In genomic region chrX:159159727-159160126, GRCm38 (mm10) we compare ENCODE assay signal across 22 mouse cellular contexts. TPM values are rescaled to one million over a fixed set of nuclear protein-coding genes. Genes with fewer than 3 reads are reported as not detected.
DNase-seq lines count a peak whose midpoint lies in the region; ATAC-seq and TF ChIP-seq lines count a peak whose summit lies in the region.
"Had no signal": no experiment of that assay in that cellular context is flagged by ENCODE, and none has a peak within 500 bp of the region (broad histone marks: within the 10 kb centered on the region; RNA-seq: fewer than 3 reads in every experiment).

No protein-coding gene starts in this region.

- no peaks in the 10 kb centered on the region for H3K36me3 ChIP-seq in forebrain, embryonic 13.5 days (ENCODE audit: poor library complexity, severe bottlenecking)
- H3K36me3 ChIP-seq: embryonic facial prominence, embryonic 10.5 days; embryonic facial prominence, embryonic 12.5 days had no signal

- H3K9ac ChIP-seq in forebrain, embryonic 13.5 days: no peak overlapping the region
- H3K9ac ChIP-seq: embryonic facial prominence, embryonic 12.5 days had no signal

- H3K4me3 ChIP-seq in lung, adult 2 months (replicated peaks; ENCODE audit: extremely low read depth, low read depth, low read length): no peak overlapping the region
- H3K4me3 ChIP-seq in forebrain, embryonic 13.5 days: no peak overlapping the region
- H3K4me3 ChIP-seq: embryonic facial prominence, embryonic 10.5 days; embryonic facial prominence, embryonic 12.5 days had no signal

- TF ChIP-seq POLR2A in lung, adult 2 months (IDR thresholded peaks at IDR 0.05; ENCODE audit: borderline replicate concordance, extremely low read depth, low read depth, low read length): no peak

- peak; percentile 30 for DNase-seq in CD4-positive helper T cell, adult 2 months (ENCODE audit: low read depth, low spot score)
- peak; percentile 22 for DNase-seq in induced T-regulatory cell, adult 2 months (ENCODE audit: low read depth)
- peak; percentile 40 for DNase-seq in naive thymus-derived CD4-positive, alpha-beta T cell, adult 2 months (ENCODE audit: low read depth)
- DNase-seq in urinary bladder, postnatal 10 days (ENCODE audit: low spot score): no peak
- no peak for DNase-seq in lung, adult 2 months
- no peak for DNase-seq in kidney, adult 18-20 months
- DNase-seq: adrenal gland, adult 2 months; adrenal gland, postnatal 10 days; adrenal gland, postnatal 25 days; B cell, adult 2 months; cerebellum, adult 11 months; cerebellum, adult 18-20 months; cerebellum, adult 9-10 months; cerebellum, postnatal 10 days; cerebellum, postnatal 25 days had no signal

- ATAC-seq in CD4-positive, CD25-positive, alpha-beta regulatory T cell, adult 4 months: peak; percentile 97
- ATAC-seq in forebrain, embryonic 13.5 days: no peak
- ATAC-seq: forebrain, embryonic 14.5 days; forebrain, embryonic 16.5 days; Patski had no signal

- H3K9me3 ChIP-seq in forebrain, embryonic 13.5 days (replicated peaks): no peaks in the 10 kb centered on the region
- H3K9me3 ChIP-seq: embryonic facial prominence, embryonic 10.5 days; embryonic facial prominence, embryonic 12.5 days had no signal

- TF ChIP-seq CTCF in lung, adult 2 months (IDR thresholded peaks at IDR 0.05; ENCODE audit: insufficient read depth, low read length): no peak

- no peak overlapping the region for H3K27ac ChIP-seq in forebrain, embryonic 13.5 days
- H3K27ac ChIP-seq: embryonic facial prominence, embryonic 10.5 days; embryonic facial prominence, embryonic 12.5 days had no signal

- peaks cover 3% of the 10 kb centered on the region; the same call in 1 of the 2 replicates for H3K4me1 ChIP-seq in lung, adult 2 months (ENCODE audit: control insufficient read depth, insufficient read depth, low read length)
- no peaks in the 10 kb centered on the region for H3K4me1 ChIP-seq in forebrain, embryonic 13.5 days
- H3K4me1 ChIP-seq: embryonic facial prominence, embryonic 10.5 days; embryonic facial prominence, embryonic 12.5 days had no signal

- 83% methylated on average over 2 of the region's 2 CpGs for WGBS in lung, adult 2 months
- 92% methylated on average over 2 of the region's 2 CpGs for whole genome bisulfite sequencing in forebrain, embryonic 13.5 days

- H3K27me3 ChIP-seq in forebrain, embryonic 13.5 days: no peaks in the 10 kb centered on the region
- H3K27me3 ChIP-seq: embryonic facial prominence, embryonic 12.5 days; Patski had no signal

- no peak overlapping the region for H3K4me2 ChIP-seq in forebrain, embryonic 13.5 days
- H3K4me2 ChIP-seq: embryonic facial prominence, embryonic 12.5 days had no signal

RNA-seq across cellular contexts. Expression of gene Rps6ka3, which starts 50.4 kb away (rescaled TPM):
- 1 to 10 TPM; 6.0 to 10.0 TPM for polyA plus RNA-seq in CD4-positive, CD25-positive, alpha-beta regulatory T cell, adult 4 months (2017; shearing (Covaris generic))
- polyA plus RNA-seq in lung, adult 2 months (2012; rRNA removed): 14.6 and 19.2 TPM in 2 replicates
- polyA plus RNA-seq in forebrain, embryonic 13.5 days (2015; fragmentation: Nextera tagmentation; extraction: Ambion mirVana): 3.4 and 4.8 TPM in 2 replicates

Comparison
In these comparisons a context has a peak if more than half of its experiments do, and no peak if none do; other contexts are left out.
1. DNase-seq: peak in CD4-positive helper T cell, adult 2 months (single experiment), induced T-regulatory cell, adult 2 months (single experiment) and naive thymus-derived CD4-positive, alpha-beta T cell, adult 2 months (single experiment); none in urinary bladder, postnatal 10 days (single experiment), lung, adult 2 months (single experiment) and kidney, adult 18-20 months (single experiment).